Mouse (Mus musculus): ENCODE results near the gene Cdon.
"Not testable (repeated sequence)": the region's sequence is repeated elsewhere in the genome, so short reads cannot be mapped to it uniquely, and the experiment has no call there.

Cdon gene

GRCm38 (mm10) chr9:35420805-35421719, at the start of gene Cdon:
Cdon (plus strand) TSS chr9:35421128.
- DNase-seq = peak; percentile 87

GRCm38 (mm10) chr9:35372324-35373101, 48.4 kb upstream of the Cdon start:
- DNase-seq = no peak

GRCm38 (mm10) chr9:35377916-35378315, 43.0 kb upstream of the Cdon start:
- DNase-seq = no peak

GRCm38 (mm10) chr9:35378991-35379390, 41.9 kb upstream of the Cdon start:
- no peak for DNase-seq

- no peak for DNase-seq
Observed at GRCm38 (mm10) chr9:35399896-35400295, 21.0 kb upstream of the Cdon start.

GRCm38 (mm10) chr9:35400398-35400797, 20.5 kb upstream of the Cdon start:
- DNase-seq = no peak

- DNase-seq = no peak
Observed at GRCm38 (mm10) chr9:35400831-35401230, 20.1 kb upstream of the Cdon start.

- no peak for DNase-seq
Observed at GRCm38 (mm10) chr9:35402584-35402991, 18.3 kb upstream of the Cdon start.

GRCm38 (mm10) chr9:35403490-35403889, 17.4 kb upstream of the Cdon start:
- no peak for DNase-seq

- no peak for DNase-seq
Observed at GRCm38 (mm10) chr9:35405038-35405905, 15.7 kb upstream of the Cdon start.

GRCm38 (mm10) chr9:35411225-35411965, 9.5 kb upstream of the Cdon start:
- DNase-seq = no peak

- DNase-seq = no peak
Observed at GRCm38 (mm10) chr9:35411975-35412374, 9.0 kb upstream of the Cdon start.

GRCm38 (mm10) chr9:35421730-35422235, 855 bp downstream of the Cdon start:
- peak; percentile 66 for DNase-seq

GRCm38 (mm10) chr9:35422405-35422941, 1.5 kb downstream of the Cdon start:
- no peak for DNase-seq

GRCm38 (mm10) chr9:35423265-35423664, 2.3 kb downstream of the Cdon start:
- no peak for DNase-seq

GRCm38 (mm10) chr9:35424671-35425070, 3.7 kb downstream of the Cdon start:
- peak; percentile 63 for DNase-seq

GRCm38 (mm10) chr9:35430476-35430875, 9.5 kb downstream of the Cdon start:
- no peak for DNase-seq

- DNase-seq = no peak
Observed at GRCm38 (mm10) chr9:35431396-35431795, 10.5 kb downstream of the Cdon start.

- not testable (repeated sequence) for DNase-seq
Observed at GRCm38 (mm10) chr9:35432717-35433297, 11.9 kb downstream of the Cdon start.

GRCm38 (mm10) chr9:35434340-35434739, 13.4 kb downstream of the Cdon start:
- DNase-seq = no peak

GRCm38 (mm10) chr9:35435565-35435964, 14.6 kb downstream of the Cdon start:
- DNase-seq = no peak

Measured in right cerebral cortex, postnatal 25 days (tissue).